Mouse (Mus musculus) liver, embryonic 14.5 days (tissue): ENCODE results near the gene Slc24a4. TPM values are rescaled to one million over a fixed set of nuclear protein-coding genes. Genes with fewer than 3 reads are reported as not detected.
"Not testable (repeated sequence)": the region's sequence is repeated elsewhere in the genome, so short reads cannot be mapped to it uniquely, and the experiment has no call there.

Source experiments
- ATAC-seq: fragments of 200-750 bp; cut with Nextera tagmentation; 2 replicates; pipeline ENCODE4 v1.8.0; 2017; ENCODE audit warnings: moderate number of reproducible peaks, mild to moderate bottlenecking, moderate library complexity; ENCODE audit not compliant: insufficient read depth
- DNase-seq, 3 experiments: peaks; one replicate each; pipeline ENCODE4 v3.0.0-alpha.2; 2012 to 2013; ENCODE audit warnings: low read depth in 3 of 3, low spot score in 3 of 3
- H3K27ac ChIP-seq: fragments of 300-500 bp; sonication (generic); 2 replicates; pipeline ENCODE4 v1.5.1; 2014; ENCODE audit warnings: moderate library complexity, mild to moderate bottlenecking, control low read depth, inconsistent platforms
- H3K27me3 ChIP-seq: fragments of 300-500 bp; sonication (generic); 2 replicates; pipeline ENCODE4 v1.6.1; 2014; ENCODE audit warnings: mild to moderate bottlenecking, low read length, moderate library complexity; ENCODE audit not compliant: control insufficient read depth, insufficient read depth
- H3K36me3 ChIP-seq: fragments of 300-500 bp; sonication (generic); replicated peaks from 2 replicates; pipeline ENCODE4 v1.6.1; 2014; ENCODE audit warnings: low read depth; ENCODE audit not compliant: control insufficient read depth, insufficient read depth
- H3K4me1 ChIP-seq, 2 experiments: fragments of 200-500 bp in 1 of 2; fragments of 300-500 bp in 1 of 2; sonication (generic) in 1 of 2; replicated peaks; 2 replicates each; pipeline ENCODE4 v1.6.1; 2012 to 2014; ENCODE audit warnings: antibody characterized with exemption in 1 of 2, inconsistent platforms in 1 of 2, low read length in 1 of 2; ENCODE audit not compliant: control insufficient read depth in 2 of 2, insufficient read depth in 2 of 2
- H3K4me2 ChIP-seq: fragments of 300-500 bp; sonication (generic); 2 replicates; pipeline ENCODE4 v1.6.1; 2014; ENCODE audit warnings: low read depth, mild to moderate bottlenecking, control low read depth, moderate library complexity
- H3K4me3 ChIP-seq, 2 experiments: fragments of 200-500 bp in 1 of 2; fragments of 300-500 bp in 1 of 2; sonication (generic) in 1 of 2; 2 replicates each; pipeline ENCODE4 v1.5.1; 2012 to 2014; ENCODE audit warnings: low read depth in 2 of 2, low read length in 2 of 2, mild to moderate bottlenecking in 2 of 2, control low read depth in 1 of 2, inconsistent platforms in 1 of 2, moderate library complexity in 1 of 2; ENCODE audit not compliant: insufficient read depth in 1 of 2
- H3K9ac ChIP-seq: fragments of 300-500 bp; sonication (generic); replicated peaks from 2 replicates; pipeline ENCODE4 v1.6.1; 2014; ENCODE audit warnings: mild to moderate bottlenecking, control low read depth, moderate library complexity
- H3K9me3 ChIP-seq: fragments of 300-500 bp; sonication (generic); 2 replicates; pipeline ENCODE4 v1.6.1; 2016; ENCODE audit warnings: low read length, mixed read lengths; ENCODE audit not compliant: control insufficient read depth
- CTCF ChIP-seq: IDR thresholded peaks from 2 replicates; pipeline ENCODE4 v1.5.1; 2016; ENCODE audit warnings: antibody characterized with exemption, low read depth, control low read depth
- EP300 ChIP-seq: IDR thresholded peaks from 2 replicates; pipeline ENCODE4 v1.6.1; 2016; ENCODE audit warnings: antibody characterized with exemption, low read depth
- WGBS: fragments of 180-500 bp; shearing (Covaris S2); extraction: QIAGEN DNeasy Blood & Tissue Kit; methylation state at CpG from one replicate; pipeline ENCODE4 v1.1.7; 2014; ENCODE audit not compliant: insufficient replicate concordance; 5-methylcytosine and 5-hydroxymethylcytosine counted together
- polyA plus RNA-seq, 2 experiments: library from polyadenylated mRNA; depleted of rRNA in 1 of 2; stranded (reverse) in 1 of 2; unstranded in 1 of 2; fragments of >200 nt; fragmentation: Nextera tagmentation in 1 of 2; extraction: Ambion mirVana in 1 of 2; gene quantifications; 2 replicates each; pipeline versions ENCODE4 v1.2.1 to v1.2.3; 2012 to 2014

Gene Slc24a4
- polyA plus RNA-seq, 2 experiments = 0.08 to 0.10 TPM

DNA sequence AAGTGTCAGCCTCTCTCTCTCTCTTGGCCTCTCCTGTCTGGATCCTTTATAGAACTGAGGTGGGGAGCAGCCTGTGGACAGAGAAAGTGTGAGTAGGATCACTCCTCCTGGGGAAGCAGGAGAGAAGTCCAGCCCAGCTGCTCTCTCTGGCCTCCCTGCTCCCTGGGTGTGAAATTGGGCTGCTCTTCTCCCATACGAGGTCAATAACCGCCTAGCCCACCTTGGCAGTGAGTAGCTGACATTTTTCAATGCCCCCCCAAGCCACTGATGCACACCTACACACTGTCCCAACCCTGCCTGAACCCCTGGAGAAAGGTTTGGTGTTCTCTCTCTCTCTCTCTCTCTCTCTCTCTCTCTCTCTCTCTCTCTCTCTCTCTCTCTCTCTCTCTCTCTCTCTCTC lies 140.6 kb downstream of the Slc24a4 start:
- Histone ChIP-seq H3K27ac (no peak overlapping the region), H3K4me1 (peaks cover 0 to 4% of the 10 kb centered on the region in 2 experiments; a peak in 2 of 4 replicates), H3K4me3 (no peak overlapping the region), H3K9me3 (no peaks in the 10 kb centered on the region), H3K36me3 (no peaks in the 10 kb centered on the region), H3K4me2 (no peak overlapping the region), H3K27me3 (no peaks in the 10 kb centered on the region), H3K9ac (no peak overlapping the region)
- 49% methylated on average over 2 of the region's 2 CpGs for WGBS
- no peak for TF ChIP-seq CTCF
- no peak for TF ChIP-seq EP300
- ATAC-seq (no peak), DNase-seq (no peak)

GRCm38 (mm10) chr12:102270776-102271405 lies 142.4 kb downstream of the Slc24a4 start:
- Histone ChIP-seq H3K4me1 (peaks cover 0 to 4% of the 10 kb centered on the region in 2 experiments; a peak in 2 of 4 replicates), H3K27ac (no peak overlapping the region), H3K9me3 (no peaks in the 10 kb centered on the region), H3K4me3 (no peak overlapping the region), H3K4me2 (no peak overlapping the region), H3K9ac (no peak overlapping the region), H3K36me3 (no peaks in the 10 kb centered on the region), H3K27me3 (no peaks in the 10 kb centered on the region)
- TF ChIP-seq CTCF = no peak
- no peak for TF ChIP-seq EP300
- 39% methylated on average over 6 of the region's 6 CpGs for WGBS
- DNase-seq (no peak), ATAC-seq (no peak)

DNA sequence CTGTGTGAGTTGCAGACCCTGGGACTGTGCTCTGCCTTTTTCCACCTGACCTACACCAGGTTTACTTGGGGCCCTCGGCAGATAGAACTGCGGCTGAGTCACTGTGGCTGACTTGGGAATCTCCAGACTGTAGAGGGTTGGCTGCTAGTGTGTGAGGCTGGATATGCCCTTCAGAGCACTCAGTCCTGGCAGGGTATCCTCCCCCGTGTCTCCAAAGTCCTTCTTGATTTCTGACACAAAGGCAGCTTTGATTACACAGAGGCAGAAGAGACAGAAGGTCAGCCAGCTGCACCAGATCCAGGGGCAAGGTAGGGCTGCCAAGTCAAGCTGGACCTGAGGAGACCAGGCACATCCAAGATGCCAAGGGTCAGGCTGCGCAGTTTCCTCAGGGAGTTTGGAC lies 142.9 kb downstream of the Slc24a4 start:
- Histone ChIP-seq H3K4me1 (peaks cover 0 to 4% of the 10 kb centered on the region in 2 experiments; a peak in 2 of 4 replicates), H3K36me3 (no peaks in the 10 kb centered on the region), H3K27ac (no peak overlapping the region), H3K4me3 (no peak overlapping the region), H3K4me2 (no peak overlapping the region), H3K27me3 (no peaks in the 10 kb centered on the region), H3K9me3 (no peaks in the 10 kb centered on the region), H3K9ac (no peak overlapping the region)
- 54% methylated on average over 4 of the region's 4 CpGs for WGBS
- no peak for TF ChIP-seq CTCF
- TF ChIP-seq EP300 = no peak
- DNase-seq (no peak), ATAC-seq (no peak)

DNA sequence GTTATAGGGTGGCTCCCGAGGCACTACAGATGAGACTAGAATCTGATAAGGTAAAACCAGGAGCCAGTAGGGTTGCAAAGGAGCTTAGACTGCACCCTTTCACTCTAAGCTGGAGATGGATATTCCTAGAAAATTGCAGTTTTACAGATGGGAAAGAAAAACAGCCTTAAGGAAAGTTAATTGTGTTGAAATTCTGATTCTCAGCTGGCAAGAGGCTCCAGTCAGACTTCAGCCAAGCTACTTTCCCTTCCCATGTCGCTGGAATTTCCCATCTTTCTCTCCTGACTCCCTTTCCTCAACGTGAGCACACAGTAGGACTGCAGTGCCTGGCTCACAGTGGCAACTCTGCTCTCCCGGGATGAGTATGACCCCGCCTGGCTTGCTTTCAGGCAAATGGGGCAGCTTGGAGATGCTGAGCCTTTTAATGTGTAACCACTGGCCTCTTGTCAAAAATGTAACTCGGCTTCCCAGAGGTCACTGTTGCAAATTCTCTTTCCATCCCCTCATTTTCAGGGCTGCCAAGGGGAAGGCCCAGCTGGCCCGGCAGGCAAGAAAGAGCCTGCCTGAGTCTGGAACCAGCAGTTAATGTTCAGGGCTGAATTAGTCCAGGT lies 147.4 kb downstream of the Slc24a4 start:
- H3K36me3 ChIP-seq = no peaks in the 10 kb centered on the region
- no peak overlapping the region for H3K4me3 ChIP-seq
- H3K4me2 ChIP-seq = no peak overlapping the region
- H3K27ac ChIP-seq = no peak overlapping the region
- DNase-seq (no peak), ATAC-seq (no peak)
- no peak overlapping the region for H3K9ac ChIP-seq
- WGBS = 30% methylated on average over 7 of the region's 7 CpGs
- H3K4me1 ChIP-seq = no peaks in the 10 kb centered on the region; a peak in 1 of 4 replicates
- H3K9me3 ChIP-seq = no peaks in the 10 kb centered on the region
- H3K27me3 ChIP-seq = no peaks in the 10 kb centered on the region
- TF ChIP-seq CTCF (no peak), EP300 (no peak)

DNA sequence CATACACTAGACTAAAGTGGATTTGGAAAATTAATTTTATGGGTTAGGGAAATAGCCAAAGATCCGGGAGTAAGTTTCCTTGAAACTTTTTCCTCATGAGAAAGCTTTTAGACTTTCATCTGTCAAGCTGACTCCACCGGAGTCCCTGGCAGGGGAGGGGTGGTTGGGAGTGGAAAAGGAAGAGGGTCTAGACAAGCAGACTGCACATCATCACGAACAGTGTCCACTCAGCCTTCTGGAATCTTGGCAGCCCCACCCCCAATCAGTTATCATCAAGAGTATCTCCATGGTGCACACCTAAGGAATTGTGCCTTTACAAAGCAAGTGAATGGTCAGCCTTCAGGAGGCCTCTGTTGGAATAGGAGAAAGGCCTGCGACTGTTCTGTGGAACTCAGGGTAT lies 151.8 kb downstream of the Slc24a4 start:
- not testable (repeated sequence) for H3K27ac ChIP-seq, H3K4me3 ChIP-seq, DNase-seq, H3K27me3 ChIP-seq, ATAC-seq, H3K4me1 ChIP-seq, H3K4me2 ChIP-seq, H3K36me3 ChIP-seq, H3K9me3 ChIP-seq, H3K9ac ChIP-seq
- 55% methylated on average over 4 of the region's 4 CpGs for WGBS
